Mouse (Mus musculus): Measurements from ENCODE around the gene Utp4.

DNA sequence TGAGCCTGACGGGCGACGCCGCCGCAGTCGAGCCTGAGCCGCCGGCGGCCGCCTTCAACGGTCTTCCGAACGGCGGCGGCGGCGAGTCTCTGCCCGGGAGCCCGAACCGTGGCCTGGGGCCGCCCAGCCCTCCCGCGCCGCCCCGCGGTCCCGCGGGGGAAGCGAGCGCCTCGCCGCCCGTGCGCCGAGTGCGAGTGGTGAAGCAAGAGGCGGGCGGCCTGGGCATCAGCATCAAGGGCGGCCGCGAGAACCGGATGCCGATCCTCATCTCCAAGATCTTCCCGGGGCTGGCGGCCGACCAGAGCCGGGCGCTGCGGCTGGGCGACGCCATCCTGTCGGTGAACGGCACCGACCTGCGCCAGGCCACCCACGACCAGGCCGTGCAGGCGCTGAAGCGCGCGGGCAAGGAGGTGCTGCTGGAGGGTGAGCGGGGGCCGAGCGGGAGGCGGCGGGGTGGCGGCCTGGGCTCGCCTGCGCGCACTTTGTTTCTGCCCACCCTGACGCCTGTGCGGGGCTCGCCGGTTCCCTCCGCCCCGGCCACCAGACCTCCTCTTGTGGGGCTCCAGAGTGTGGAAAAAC lies 42.6 kb downstream of the Utp4 start:
- TF ChIP-seq CTCF (IDR thresholded peaks at IDR 0.05) (peak; percentile 8; the same call in 1 of the 2 replicates), POLR2A (IDR thresholded peaks at IDR 0.05; ENCODE audit: insufficient read depth, low read depth, low read length) (no peak), EP300 (IDR thresholded peaks at IDR 0.05; ENCODE audit: insufficient read depth, low read depth, low read length) (no peak)

Data from heart, adult 2 months (tissue).